In genomic region chr14:62492196-62492850, GRCm38 (mm10) we compare ENCODE assay signal across 7 mouse cellular contexts. TPM values are rescaled to one million over a fixed set of nuclear protein-coding genes. Genes with fewer than 3 reads are reported as not detected.
DNase-seq lines count a peak whose midpoint lies in the region; ATAC-seq and TF ChIP-seq lines count a peak whose summit lies in the region.

No protein-coding gene starts in this region.

- WGBS in intestine, embryonic 15.5 days, result 34% methylated on average over 16 of the region's 16 CpGs
- WGBS in midbrain, embryonic 16.5 days, result 32% methylated on average over 16 of the region's 16 CpGs
- 38% methylated on average over 16 of the region's 16 CpGs for WGBS in stomach, postnatal 0 days

- no peak overlapping the region for H3K4me3 ChIP-seq in intestine, embryonic 15.5 days (replicated peaks)
- no peak overlapping the region for H3K4me3 ChIP-seq in midbrain, embryonic 16.5 days (ENCODE audit: low read depth, low read length)
- no peak overlapping the region for H3K4me3 ChIP-seq in stomach, postnatal 0 days (ENCODE audit: low read depth, low read length)

- ATAC-seq in common myeloid progenitor, adult 5-6 weeks (replicated peaks; ENCODE audit: low read depth, poor library complexity, severe bottlenecking), result peak; percentile 98
- peak; percentile 75 for ATAC-seq in intestine, embryonic 15.5 days
- ATAC-seq in midbrain, embryonic 16.5 days, result peak; percentile 92
- peak; percentile 90 for ATAC-seq in stomach, postnatal 0 days (ENCODE audit: low FRiP score, low TSS enrichment)

- peak; percentile 78 to 89 for DNase-seq in adrenal gland, adult (ENCODE audit: inconsistent age in 2 of 2, low spot score in 1 of 2)
- DNase-seq in gastrocnemius, postnatal 10 days, result peak; percentile 60
- DNase-seq in left cerebral cortex, postnatal 14 days (ENCODE audit: low spot score in 2 of 2), result peak; percentile 79 to 84
- DNase-seq in stomach, postnatal 0 days (ENCODE audit: low spot score), result peak; percentile 87

- H3K9me3 ChIP-seq in intestine, embryonic 15.5 days, result no peaks in the 10 kb centered on the region
- no peaks in the 10 kb centered on the region for H3K9me3 ChIP-seq in midbrain, embryonic 16.5 days (replicated peaks; ENCODE audit: control insufficient read depth, low read length, poor library complexity, severe bottlenecking)
- no peaks in the 10 kb centered on the region for H3K9me3 ChIP-seq in stomach, postnatal 0 days (ENCODE audit: control insufficient read depth, low read length)

- intact Hi-C loops in left cerebral cortex, postnatal 14 days (cut with DNase I), result loop anchor here (2.0 to 5.0 kb wide), 2 partner anchors 55 to 114 kb away; no protein-coding TSS in a partner anchor

- no peak for TF ChIP-seq EP300 in stomach, postnatal 0 days (optimal IDR thresholded peaks at IDR 0.05)

- H3K36me3 ChIP-seq in intestine, embryonic 15.5 days, result no peaks in the 10 kb centered on the region
- H3K36me3 ChIP-seq in midbrain, embryonic 16.5 days (ENCODE audit: control insufficient read depth, insufficient read depth, low read length), result no peaks in the 10 kb centered on the region
- H3K36me3 ChIP-seq in stomach, postnatal 0 days (ENCODE audit: control insufficient read depth, insufficient read depth, low read length), result no peaks in the 10 kb centered on the region

- H3K27ac ChIP-seq in intestine, embryonic 15.5 days, result no peak overlapping the region
- H3K27ac ChIP-seq in midbrain, embryonic 16.5 days (ENCODE audit: low read length), result no peak overlapping the region
- no peak overlapping the region for H3K27ac ChIP-seq in stomach, postnatal 0 days (replicated peaks)

- H3K4me1 ChIP-seq in intestine, embryonic 15.5 days (replicated peaks), result no peaks in the 10 kb centered on the region
- H3K4me1 ChIP-seq in midbrain, embryonic 16.5 days (ENCODE audit: control insufficient read depth, insufficient read depth, low read length), result 0 out of 2 replicates have a peak, but pooled peaks cover 3% of the 10 kb centered on the region
- no peaks in the 10 kb centered on the region for H3K4me1 ChIP-seq in stomach, postnatal 0 days (replicated peaks; ENCODE audit: control insufficient read depth, insufficient read depth)

- TF ChIP-seq CTCF in stomach, postnatal 0 days (IDR thresholded peaks at IDR 0.05; ENCODE audit: low read depth), result peak; percentile 100

- H3K4me2 ChIP-seq in intestine, embryonic 15.5 days (replicated peaks), result no peak overlapping the region
- H3K4me2 ChIP-seq in midbrain, embryonic 16.5 days (ENCODE audit: low read length), result peak overlapping the region; percentile 25
- H3K4me2 ChIP-seq in stomach, postnatal 0 days (replicated peaks; ENCODE audit: low read depth), result no peak overlapping the region

- H3K27me3 ChIP-seq in intestine, embryonic 15.5 days (replicated peaks), result no peaks in the 10 kb centered on the region
- H3K27me3 ChIP-seq in midbrain, embryonic 16.5 days (ENCODE audit: control insufficient read depth, insufficient read depth, low read depth, low read length), result no peaks in the 10 kb centered on the region
- no peaks in the 10 kb centered on the region for H3K27me3 ChIP-seq in stomach, postnatal 0 days (ENCODE audit: control insufficient read depth, insufficient read depth, low read length)

- H3K9ac ChIP-seq in intestine, embryonic 15.5 days, result no peak overlapping the region
- no peak overlapping the region; the same call in 1 of the 2 replicates for H3K9ac ChIP-seq in midbrain, embryonic 16.5 days (ENCODE audit: low read depth, low read length)
- H3K9ac ChIP-seq in stomach, postnatal 0 days (ENCODE audit: low read length), result no peak overlapping the region

RNA-seq across cellular contexts. Expression of gene Gucy1b2, which starts 36.2 kb away (rescaled TPM):
- total RNA-seq in common myeloid progenitor, adult 5-6 weeks (2017), result not detected in 2 replicates
- not detected for total RNA-seq in gastrocnemius, postnatal 10 days (2021)
- not detected in 2 replicates for polyA plus RNA-seq in intestine, embryonic 15.5 days (2015; fragmentation: Nextera tagmentation; extraction: Ambion mirVana)
- under 1 TPM; 0.18 to 0.27 TPM for total RNA-seq in left cerebral cortex, postnatal 14 days (2021)
- 0.44 and 0.55 TPM in 2 replicates for polyA plus RNA-seq in midbrain, embryonic 16.5 days (2015; fragmentation: Nextera tagmentation; extraction: Ambion mirVana)
- not detected in 2 replicates for polyA plus RNA-seq in stomach, postnatal 0 days (2015; fragmentation: Nextera tagmentation; extraction: Ambion mirVana)
